Mouse (Mus musculus) CH12.LX (cell line): ENCODE measurements around the gene Gm10643.

Experiments used
- BHLHE40 ChIP-seq: IDR thresholded peaks from 2 replicates; pipeline ENCODE4 v1.6.1; 2011; ENCODE audit warnings: mild to moderate bottlenecking, low read depth, low read length, improper control_type of control experiment
- CTCF ChIP-seq, 2 experiments: IDR thresholded peaks in 1 of 2; conservative IDR thresholded peaks in 1 of 2; 2 replicates each; pipeline ENCODE4 v1.5.1; 2011 to 2012; ENCODE audit warnings: low read depth in 2 of 2, low read length in 2 of 2, improper control_type of control experiment in 1 of 2, inconsistent platforms in 1 of 2, mild to moderate bottlenecking in 1 of 2, moderate library complexity in 1 of 2
- E2F4 ChIP-seq: IDR thresholded peaks from 2 replicates; pipeline ENCODE4 v1.6.1; 2011; ENCODE audit warnings: low read depth, low read length, improper control_type of control experiment; ENCODE audit not compliant: insufficient replicate concordance
- GABPA ChIP-seq: IDR thresholded peaks from 2 replicates; pipeline ENCODE4 v1.6.1; 2012; ENCODE audit warnings: low read depth, low read length, improper control_type of control experiment, inconsistent platforms; ENCODE audit not compliant: insufficient replicate concordance
- HCFC1 ChIP-seq: IDR thresholded peaks from 2 replicates; pipeline ENCODE4 v1.6.1; 2012; ENCODE audit warnings: low read depth, mild to moderate bottlenecking, inconsistent platforms, low read length, improper control_type of control experiment
- JUND ChIP-seq: conservative IDR thresholded peaks from 2 replicates; pipeline ENCODE4 v1.6.1; 2011; ENCODE audit warnings: low read depth, low read length, improper control_type of control experiment
- MXI1 ChIP-seq: IDR thresholded peaks from 2 replicates; pipeline ENCODE4 v1.6.1; 2011; ENCODE audit warnings: mild to moderate bottlenecking, low read depth, low read length, improper control_type of control experiment
- NELFE ChIP-seq: IDR thresholded peaks from 2 replicates; pipeline ENCODE4 v1.6.1; 2011; ENCODE audit warnings: low read depth, low read length, improper control_type of control experiment
- RAD21 ChIP-seq: IDR thresholded peaks from 2 replicates; pipeline ENCODE4 v1.6.1; 2011; ENCODE audit warnings: low read depth, mild to moderate bottlenecking, low read length, improper control_type of control experiment, moderate library complexity
- TBP ChIP-seq: conservative IDR thresholded peaks from 2 replicates; pipeline ENCODE4 v1.6.1; 2011; ENCODE audit warnings: low read depth, low read length, improper control_type of control experiment
- TCF12 ChIP-seq: IDR thresholded peaks from 2 replicates; pipeline ENCODE4 v1.6.1; 2014; ENCODE audit warnings: low read depth, mild to moderate bottlenecking, inconsistent platforms, low read length, improper control_type of control experiment
- USF1 ChIP-seq: IDR thresholded peaks from 2 replicates; pipeline ENCODE4 v1.6.1; 2014; ENCODE audit warnings: low read depth, mild to moderate bottlenecking, inconsistent platforms, low read length, improper control_type of control experiment

GRCm38 (mm10) chr8:84060245-84060644, 4.7 kb downstream of the Gm10643 start:
- no peak for TF ChIP-seq CTCF (conservative IDR thresholded peaks at IDR 0.05 in 1 of 2, IDR thresholded peaks at IDR 0.05 in 1 of 2; ENCODE audit: low read depth in 2 of 2, low read length in 2 of 2)
- TF ChIP-seq TCF12: no peak
- TF ChIP-seq NELFE: no peak
- TF ChIP-seq TBP: no peak
- no peak for TF ChIP-seq USF1
- no peak for TF ChIP-seq JUND
- no peak for TF ChIP-seq BHLHE40
- no peak for TF ChIP-seq GABPA
- TF ChIP-seq RAD21: no peak
- TF ChIP-seq E2F4: no peak
- TF ChIP-seq MXI1: no peak
- TF ChIP-seq HCFC1: no peak
